Mouse (Mus musculus): ENCODE measurements around the gene Pknox1.

Gene Pknox1

GRCm38 (mm10) chr17:31646199-31647002 lies 81.9 kb downstream of the Pknox1 start:
- peak; percentile 74 for DNase-seq (ENCODE audit: low read depth, low spot score)

GRCm38 (mm10) chr17:31652152-31652551 lies 87.6 kb downstream of the Pknox1 start:
- DNase-seq (ENCODE audit: low read depth, low spot score), result no peak

DNA sequence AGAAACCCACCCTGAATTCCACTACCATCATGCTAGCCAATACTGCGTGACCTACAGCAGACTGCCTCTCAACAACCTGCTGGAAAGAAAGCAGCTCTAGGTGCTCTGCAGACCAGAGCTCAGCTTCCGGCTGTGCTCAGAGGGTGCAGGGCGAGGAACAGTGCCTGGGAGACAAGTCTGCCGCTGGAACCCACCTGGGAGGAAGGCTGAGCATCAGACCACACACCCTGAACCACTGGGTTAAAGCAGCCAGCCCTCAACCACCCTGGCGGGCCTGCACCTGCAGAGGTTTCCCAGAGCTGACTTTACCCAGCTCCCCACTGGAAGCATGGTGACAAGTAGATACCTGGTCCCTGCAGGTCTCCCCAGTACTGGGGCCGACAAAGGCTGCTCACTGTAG lies 88.7 kb downstream of the Pknox1 start:
- no peak for DNase-seq (ENCODE audit: low read depth, low spot score)

DNA sequence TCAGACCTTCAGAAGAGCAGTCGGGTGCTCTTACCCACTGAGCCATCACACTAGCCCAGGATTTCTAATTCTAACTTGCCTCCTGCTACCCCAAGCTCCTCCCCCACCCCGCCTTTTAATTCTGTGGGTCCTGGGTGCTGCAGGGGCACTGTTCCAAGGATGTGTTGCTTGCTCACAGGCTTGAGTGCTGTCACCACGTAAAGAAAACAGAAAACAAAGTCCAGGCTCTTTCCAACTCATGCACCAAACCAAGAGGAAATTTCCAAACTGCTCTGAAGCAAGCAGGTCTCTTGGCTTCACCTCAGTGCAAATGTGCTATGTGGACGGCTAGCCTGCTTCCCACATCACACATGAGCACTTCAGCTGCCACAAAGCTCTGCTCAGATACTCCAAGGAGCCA lies 90.8 kb downstream of the Pknox1 start:
- no peak for DNase-seq (ENCODE audit: low read depth, low spot score)

GRCm38 (mm10) chr17:31656682-31657081 lies 92.1 kb downstream of the Pknox1 start:
- DNase-seq (ENCODE audit: low read depth, low spot score), result no peak

Measured in ZHBTc4 (cell line).